Comparison of ENCODE assay signal across 8 mouse cellular contexts in the genomic region with DNA sequence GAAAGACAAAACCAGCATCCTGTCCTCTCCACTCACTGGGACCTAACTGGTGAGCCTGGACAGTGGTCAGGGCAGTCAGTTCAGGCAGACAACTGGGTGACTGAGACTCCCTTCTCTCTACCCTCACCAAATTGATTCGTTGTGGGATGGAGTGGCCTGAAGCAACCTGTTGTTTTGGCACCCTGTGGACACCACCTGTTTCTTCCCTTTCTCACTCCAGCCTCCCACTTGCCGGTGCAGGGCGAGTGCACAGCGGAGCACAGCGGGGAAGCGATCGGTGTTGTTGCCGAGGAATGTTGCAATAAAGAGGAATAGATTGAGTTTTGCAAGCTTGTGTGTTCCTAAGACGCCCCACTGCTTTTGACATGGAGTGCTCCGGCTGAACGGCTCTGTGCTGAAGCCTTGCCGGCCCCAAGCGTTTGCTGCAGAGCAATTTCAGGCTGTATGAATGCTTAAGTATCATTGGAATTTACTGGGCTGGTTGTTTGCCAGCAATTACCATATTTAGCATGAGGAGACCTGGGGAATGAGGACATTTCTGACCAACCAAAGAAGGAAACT. TPM values are rescaled to one million over a fixed set of nuclear protein-coding genes. Genes with fewer than 3 reads are reported as not detected.
DNase-seq lines count a peak whose midpoint lies in the region; TF ChIP-seq lines count a peak whose summit lies in the region.

No protein-coding gene starts in this region.

- no peak for TF ChIP-seq CTCF in embryonic fibroblast, embryonic 13.5 days (IDR thresholded peaks at IDR 0.05; ENCODE audit: borderline replicate concordance, insufficient read depth, low read length)

- H3K27ac ChIP-seq in embryonic fibroblast, embryonic 13.5 days (ENCODE audit: insufficient read depth, low read length): peak overlapping the region; percentile 98

- TF ChIP-seq POLR2A in embryonic fibroblast, embryonic 13.5 days (IDR thresholded peaks at IDR 0.05; ENCODE audit: low read depth, low read length): 0 out of 2 replicates have a peak, but pooled peaks have one; percentile 12

- peak; percentile 49 for DNase-seq in urinary bladder, postnatal 25 days (ENCODE audit: low spot score)
- DNase-seq in urinary bladder, postnatal 10 days (ENCODE audit: low spot score): no peak
- DNase-seq in heart, postnatal 10 days: peak; percentile 81 to 84
- DNase-seq in kidney, postnatal 4 days: peak; percentile 74 to 84
- DNase-seq in mesoderm, embryonic 11.5 days (ENCODE audit: low read depth, low spot score): peak; percentile 79
- DNase-seq in testis, postnatal 14 days (ENCODE audit: low spot score): peak; percentile 57
- DNase-seq in thymus, postnatal 4 days: no peak

- peaks cover 39% of the 10 kb centered on the region for H3K4me1 ChIP-seq in embryonic fibroblast, embryonic 13.5 days (ENCODE audit: control insufficient read depth, insufficient read depth, low read length)

- H3K4me3 ChIP-seq in embryonic fibroblast, embryonic 13.5 days (ENCODE audit: insufficient read depth, low read length): peak overlapping the region; percentile 34

- intact Hi-C loops in heart, postnatal 10 days (cut with DNase I): loop anchor here (10.0 kb wide), 1 partner anchor 390 kb away; no protein-coding TSS in a partner anchor

RNA-seq across cellular contexts. Expression of gene Notch2, which starts 11.0 kb away (rescaled TPM):
- 45.2 and 49.4 TPM in 2 replicates for polyA plus RNA-seq in embryonic fibroblast, embryonic 13.5 days (2011; ENCODE audit: insufficient read length, low read depth, missing spikeins)
- 10 to 100 TPM; 28.2 to 31.0 TPM for total RNA-seq in heart, postnatal 10 days (2021)

Comparison
In these comparisons a context has a peak if more than half of its experiments do, and no peak if none do; other contexts are left out.
1. DNase-seq: peak in urinary bladder, postnatal 25 days (single experiment), heart, postnatal 10 days (2 of 2), kidney, postnatal 4 days (2 of 2), mesoderm, embryonic 11.5 days (single experiment) and testis, postnatal 14 days (single experiment); none in urinary bladder, postnatal 10 days (single experiment) and thymus, postnatal 4 days (single experiment).